Mouse (Mus musculus) cortical plate, adult 2 months (tissue): ENCODE results near the gene Gm5483. TPM values are rescaled to one million over a fixed set of nuclear protein-coding genes. Genes with fewer than 3 reads are reported as not detected.
"Not testable (repeated sequence)": the region's sequence is repeated elsewhere in the genome, so short reads cannot be mapped to it uniquely, and the experiment has no call there.

Source experiments
- H3K27ac ChIP-seq: fragments of 200-500 bp; 2 replicates; pipeline ENCODE4 v1.5.1; 2012; ENCODE audit warnings: low read length, control low read depth, inconsistent platforms; ENCODE audit not compliant: insufficient read depth
- H3K4me1 ChIP-seq: fragments of 200-500 bp; 2 replicates; pipeline ENCODE4 v1.6.1; 2011; ENCODE audit warnings: low read length; ENCODE audit not compliant: control insufficient read depth, insufficient read depth
- H3K4me3 ChIP-seq: fragments of 200-500 bp; 2 replicates; pipeline ENCODE4 v1.5.1; 2011; ENCODE audit warnings: mild to moderate bottlenecking, low read length, control low read depth; ENCODE audit not compliant: insufficient read depth
- CTCF ChIP-seq: fragments of 200-500 bp; IDR thresholded peaks from 2 replicates; pipeline ENCODE4 v1.5.1; 2011; ENCODE audit warnings: mild to moderate bottlenecking, control low read depth, low read length; ENCODE audit not compliant: insufficient read depth; ENCODE audit errors: extremely low read depth
- POLR2A ChIP-seq: fragments of 200-500 bp; IDR thresholded peaks from 2 replicates; pipeline ENCODE4 v1.6.1; 2011; ENCODE audit warnings: mild to moderate bottlenecking, low read length, control low read depth; ENCODE audit not compliant: insufficient read depth; ENCODE audit errors: extremely low read depth
- polyA plus RNA-seq: library from polyadenylated mRNA; depleted of rRNA; stranded (reverse); fragments of >200 nt; gene quantifications from 2 replicates; pipeline ENCODE4 v1.2.3, GENCODE M21; 2012; rRNA removed

Gene Gm5483
- not detected in 2 replicates for polyA plus RNA-seq

DNA sequence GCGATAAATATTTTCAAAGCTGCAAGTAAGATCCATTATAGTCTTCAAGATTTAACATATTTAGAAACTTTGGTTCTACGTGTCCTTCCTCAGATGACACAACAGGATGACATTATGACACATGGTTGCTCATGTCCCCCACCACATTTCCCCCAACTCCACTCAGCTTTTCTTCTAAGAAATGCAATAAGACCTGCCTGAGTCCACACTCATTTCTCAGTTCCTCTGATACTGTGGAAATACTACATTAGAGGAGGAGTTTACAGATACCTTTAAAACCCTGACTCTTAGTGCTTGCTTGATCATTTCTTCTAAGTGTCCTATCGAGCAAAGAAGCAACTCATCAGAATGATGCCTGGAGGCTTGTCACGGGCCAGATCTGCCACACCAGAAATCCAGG is at the start of gene Gm5483:
TSS of gene Gm5483 (plus strand) at position 301 of the 400 bp plus-strand sequence.
- H3K4me3 ChIP-seq, H3K27ac ChIP-seq, H3K4me1 ChIP-seq: not testable (repeated sequence)

DNA sequence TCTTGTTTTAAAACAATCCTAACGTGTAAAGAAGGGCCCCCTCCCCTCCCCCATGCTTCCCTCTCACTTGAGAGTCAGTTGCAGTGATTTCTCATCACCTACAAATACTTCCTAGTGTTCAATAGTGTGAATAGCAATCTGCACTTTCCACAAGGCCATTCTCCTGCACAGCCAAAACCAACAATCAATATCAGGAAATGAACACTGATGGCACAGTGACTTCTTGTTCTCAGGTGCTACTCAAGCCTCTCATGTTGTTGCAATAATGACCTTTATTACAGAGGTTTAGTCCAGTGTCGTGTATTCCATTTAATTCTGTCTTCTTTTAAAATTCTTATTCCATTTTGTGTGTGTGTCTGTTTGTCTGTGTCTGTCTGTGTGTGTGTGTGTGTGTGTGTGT is 45.8 kb upstream of the Gm5483 start:
- Histone ChIP-seq H3K27ac (no peak overlapping the region), H3K4me3 (no peak overlapping the region), H3K4me1 (no peaks in the 10 kb centered on the region)
- TF ChIP-seq CTCF (no peak), POLR2A (no peak)

DNA sequence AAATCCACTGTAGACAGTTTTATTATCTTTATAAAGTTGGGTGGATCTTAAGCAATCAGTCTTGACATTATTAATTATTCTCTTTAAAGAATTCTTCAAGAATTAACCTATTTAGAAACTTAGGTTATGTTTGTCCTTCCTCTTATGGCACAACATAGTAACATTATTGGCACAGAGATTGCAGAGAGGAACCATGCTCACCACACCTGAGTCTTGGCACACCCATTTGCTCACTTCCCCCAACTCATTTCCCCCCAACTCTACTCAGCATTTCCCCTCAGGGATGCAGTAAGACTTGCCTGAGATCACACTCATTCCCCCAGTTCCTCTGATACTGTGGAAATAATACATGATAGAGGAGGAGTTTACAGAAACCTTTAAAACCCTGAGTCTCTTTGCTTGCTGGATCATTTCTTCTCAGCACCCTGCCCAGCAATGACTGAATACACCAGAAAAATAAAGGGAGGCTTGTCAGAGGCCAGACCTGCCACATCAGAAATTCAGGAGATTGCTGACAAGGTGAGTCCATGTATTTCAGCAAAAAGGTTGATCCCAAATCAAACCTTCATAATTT is 27.5 kb upstream of the Gm5483 start, which contains the start of gene Stfa2l1:
TSS of gene Stfa2l1 (plus strand) at position 410 of the 574 bp plus-strand sequence.
- H3K27ac ChIP-seq: no peak within 1 kb of the TSS
- H3K4me3 ChIP-seq: no peak within 1 kb of the TSS
- no peaks in the 10 kb centered on the region for H3K4me1 ChIP-seq
- no peak for TF ChIP-seq POLR2A
- TF ChIP-seq CTCF: no peak

DNA sequence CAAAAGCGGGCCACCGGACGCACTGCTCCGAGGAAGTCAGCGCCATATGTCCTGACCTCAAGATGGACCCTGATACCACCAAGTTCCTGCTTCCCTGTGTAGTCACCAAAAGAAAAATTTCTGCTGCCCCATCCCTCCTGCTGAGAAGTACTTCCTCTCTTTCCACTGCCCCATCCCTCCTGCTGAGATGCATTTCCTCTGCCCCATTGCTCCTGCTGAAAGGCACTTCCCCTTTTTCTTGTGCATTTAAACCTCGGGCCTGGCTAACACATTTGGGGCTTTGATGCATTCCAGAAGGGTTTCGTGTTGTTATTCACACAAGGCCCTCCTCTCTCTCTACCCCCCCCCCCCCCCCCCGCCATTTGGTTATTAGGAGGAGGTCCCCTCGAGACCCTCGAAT is 16.2 kb upstream of the Gm5483 start:
- not testable (repeated sequence) for H3K27ac ChIP-seq, H3K4me1 ChIP-seq, H3K4me3 ChIP-seq

DNA sequence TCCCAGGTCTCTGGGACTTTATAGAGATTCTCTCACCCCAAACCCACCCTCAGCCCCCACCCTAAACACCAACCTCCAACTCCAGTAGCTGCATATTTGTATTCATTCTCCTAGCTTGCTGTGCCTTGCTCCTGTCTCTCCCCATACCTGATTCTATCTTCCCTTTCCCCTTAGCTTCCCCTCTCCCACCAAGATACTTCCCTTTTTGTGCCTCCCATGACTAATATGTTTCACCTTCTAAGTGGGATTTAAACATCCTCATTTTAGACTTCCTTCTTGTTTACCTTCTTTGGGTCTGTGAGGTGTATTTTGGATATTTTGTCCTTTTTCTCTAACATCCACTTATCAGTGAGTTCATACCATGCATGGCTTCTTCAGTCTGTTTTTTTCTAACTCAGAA is 7.9 kb upstream of the Gm5483 start:
- TF ChIP-seq CTCF (no peak), POLR2A (no peak)
- no peak overlapping the region for H3K27ac ChIP-seq
- no peaks in the 10 kb centered on the region for H3K4me1 ChIP-seq
- no peak overlapping the region for H3K4me3 ChIP-seq

DNA sequence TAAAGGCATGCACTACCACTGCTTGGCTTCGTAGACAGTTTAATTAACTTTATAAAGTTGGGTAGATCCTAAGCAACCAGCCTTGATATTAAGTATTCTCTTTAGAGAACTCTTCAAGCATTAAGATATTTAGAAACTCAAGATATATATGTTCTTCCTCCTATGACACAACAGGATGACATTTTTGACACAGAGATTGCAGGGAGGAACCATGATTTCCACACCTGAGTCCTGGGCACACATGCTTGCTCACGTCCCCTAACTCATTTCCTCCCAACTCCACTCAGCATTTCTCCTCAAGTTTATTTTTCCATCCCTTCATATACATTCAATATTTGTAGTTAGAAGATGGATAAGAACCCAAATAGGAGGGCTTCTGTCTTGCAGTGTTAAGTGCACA is 4.1 kb upstream of the Gm5483 start:
- Histone ChIP-seq H3K4me3 (no peak overlapping the region), H3K4me1 (no peaks in the 10 kb centered on the region), H3K27ac (no peak overlapping the region)
- TF ChIP-seq POLR2A (no peak), CTCF (no peak)

DNA sequence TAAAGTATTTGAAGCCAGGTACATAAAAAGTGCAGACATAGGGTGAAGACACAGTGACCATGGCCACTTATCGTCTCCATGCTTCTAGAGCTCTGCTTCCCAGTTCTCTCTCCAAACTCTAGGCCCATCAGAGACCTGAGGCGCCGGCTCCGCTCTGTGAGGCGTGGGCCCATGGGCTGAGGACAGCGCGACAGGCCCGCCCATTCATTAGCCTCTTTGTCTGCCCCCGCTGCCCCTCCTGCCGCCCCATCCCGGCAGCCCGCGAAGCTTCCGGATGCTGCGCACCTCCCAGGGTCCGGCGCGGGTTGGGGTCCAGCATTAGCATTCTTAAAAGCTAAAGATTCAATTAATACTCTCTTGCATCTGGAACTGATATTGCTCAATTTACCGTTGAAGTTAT is 15.2 kb downstream of the Gm5483 start:
- no peak for TF ChIP-seq POLR2A
- no peak overlapping the region for H3K4me3 ChIP-seq

DNA sequence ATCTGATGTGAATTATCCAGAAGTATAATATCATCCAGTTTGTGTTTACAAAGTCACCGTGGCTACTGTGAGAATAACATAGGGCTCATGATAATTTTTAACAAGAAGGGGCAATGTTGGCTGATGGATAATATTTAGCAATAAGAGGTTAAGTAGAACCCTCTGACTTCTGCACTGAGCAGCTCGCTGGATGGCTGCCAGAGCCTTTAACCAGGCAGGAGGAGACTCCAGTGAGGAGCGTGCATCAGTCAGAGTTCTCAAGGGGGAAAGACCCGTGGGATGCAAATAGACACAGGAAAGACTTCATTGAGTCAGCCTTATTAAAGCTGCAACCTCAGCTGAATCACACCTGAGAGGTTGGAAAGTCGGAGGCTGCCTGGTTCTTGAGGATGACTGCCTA is 19.8 kb downstream of the Gm5483 start:
- TF ChIP-seq CTCF (no peak), POLR2A (no peak)
- H3K4me1 ChIP-seq: no peaks in the 10 kb centered on the region
- H3K27ac ChIP-seq: no peak overlapping the region
- no peak overlapping the region for H3K4me3 ChIP-seq

More for the DNA sequence above, 15.2 kb downstream of the Gm5483 start:
- H3K27ac ChIP-seq: no peak overlapping the region
- H3K4me1 ChIP-seq: no peaks in the 10 kb centered on the region

DNA sequence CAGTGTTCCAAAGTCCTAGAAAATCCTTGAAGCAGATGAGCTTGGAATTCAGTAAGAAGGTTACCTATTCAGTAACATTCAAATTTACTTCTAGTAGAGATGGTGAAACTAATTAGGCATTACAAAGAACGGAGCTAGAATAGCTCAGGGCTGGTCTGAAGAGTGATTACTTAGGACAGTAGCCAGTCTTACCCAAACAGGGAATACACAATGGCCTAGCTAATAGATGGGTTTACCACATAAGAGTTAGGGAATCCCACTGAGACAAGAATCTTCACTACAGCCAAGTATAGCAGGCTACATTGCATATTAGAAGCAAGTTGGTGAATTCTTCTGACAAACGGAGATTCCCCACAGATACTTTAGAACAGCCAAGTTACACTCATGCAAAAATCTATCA is 21.7 kb downstream of the Gm5483 start:
- not testable (repeated sequence) for H3K4me1 ChIP-seq, H3K4me3 ChIP-seq, H3K27ac ChIP-seq

DNA sequence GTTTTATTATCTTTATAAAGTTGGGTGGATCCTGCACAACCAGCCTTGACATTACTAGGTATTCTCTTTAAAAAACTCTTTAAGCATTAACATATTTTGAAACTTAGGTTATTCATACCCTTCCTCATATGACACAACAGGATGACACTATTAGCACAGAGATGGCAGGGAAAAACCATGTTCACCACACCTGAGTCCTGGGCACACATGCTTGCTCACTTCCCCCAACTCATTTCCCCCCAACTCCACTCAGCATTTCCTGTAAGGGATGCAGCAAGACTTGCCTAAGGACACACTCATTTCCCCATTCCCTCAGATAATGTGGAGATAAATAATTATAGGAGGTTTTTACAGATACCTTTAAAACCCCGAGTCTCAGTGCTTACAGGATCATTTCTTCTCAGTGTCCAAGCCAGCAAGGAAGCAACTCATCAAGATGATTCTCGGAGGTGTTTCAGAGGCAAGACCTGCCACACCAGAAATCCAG is 26.0 kb downstream of the Gm5483 start, which contains the start of gene Gm5416:
TSS of gene Gm5416 (plus strand) at position 437 of the 487 bp plus-strand sequence.
- no peak for TF ChIP-seq CTCF
- TF ChIP-seq POLR2A: no peak
- Histone ChIP-seq H3K27ac (no peak within 1 kb of the TSS), H3K4me1 (no peaks in the 10 kb centered on the region), H3K4me3 (no peak within 1 kb of the TSS)

DNA sequence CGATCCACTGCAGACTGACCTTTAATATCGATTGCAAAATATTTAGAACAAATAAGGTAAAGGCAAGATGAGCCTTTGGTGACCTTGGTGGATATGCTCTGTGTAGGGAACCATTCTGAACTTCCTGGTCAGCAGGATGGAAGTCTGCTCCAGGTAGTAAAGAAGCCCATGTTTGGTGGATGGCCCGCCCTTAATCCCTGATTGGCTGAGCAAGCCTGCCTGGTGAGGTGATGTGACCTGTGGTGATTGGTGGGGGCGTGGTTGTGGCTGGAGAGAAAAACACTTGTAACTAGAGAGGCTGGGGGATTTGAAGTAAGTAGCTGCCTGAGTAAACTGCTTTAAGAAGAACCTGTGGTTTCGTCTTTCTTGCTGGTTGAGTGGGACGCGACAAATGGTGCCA is 37.2 kb downstream of the Gm5483 start, which contains the start of gene 2010005H15Rik:
TSS of gene 2010005H15Rik (plus strand) at position 301 of the 400 bp plus-strand sequence.
- not testable (repeated sequence) for H3K4me3 ChIP-seq, H3K4me1 ChIP-seq, H3K27ac ChIP-seq

Other genes starting within 250 kb of the Gm5483 start
- 3.9 and 4.0 TPM in 2 replicates for gene Parp9, start 245.7 kb upstream of the Gm5483 start, polyA plus RNA-seq
- 2.8 TPM in 2 replicates for gene Dtx3l, start 245.1 kb upstream of the Gm5483 start, polyA plus RNA-seq
- 49.5 and 49.8 TPM in 2 replicates for gene Kpna1, start 205.5 kb upstream of the Gm5483 start, polyA plus RNA-seq
- gene Wdr5b, start 143.0 kb upstream of the Gm5483 start, polyA plus RNA-seq: 4.4 and 4.8 TPM in 2 replicates
- 97.8 and 111 TPM in 2 replicates for gene Fam162a, start 112.6 kb upstream of the Gm5483 start, polyA plus RNA-seq
- gene Ccdc58, start 112.5 kb upstream of the Gm5483 start, polyA plus RNA-seq: 18.3 and 18.7 TPM in 2 replicates
- gene Csta1, start 53.0 kb upstream of the Gm5483 start, polyA plus RNA-seq: not detected in 2 replicates
- gene Stfa2l1, start 27.4 kb upstream of the Gm5483 start, polyA plus RNA-seq: not detected in 2 replicates
- gene Gm5416, start 26.2 kb downstream of the Gm5483 start, polyA plus RNA-seq: not detected in 2 replicates
- not detected in 2 replicates for gene 2010005H15Rik, start 37.3 kb downstream of the Gm5483 start, polyA plus RNA-seq
- gene Stfa1, start 92.7 kb downstream of the Gm5483 start, polyA plus RNA-seq: not detected in 2 replicates
- gene BC117090, start 150.1 kb downstream of the Gm5483 start, polyA plus RNA-seq: not detected in 2 replicates
- gene BC100530, start 183.5 kb downstream of the Gm5483 start, polyA plus RNA-seq: not detected in 2 replicates
- gene Stfa2, start 224.2 kb downstream of the Gm5483 start, polyA plus RNA-seq: not detected in 2 replicates